Mouse (Mus musculus) megakaryocyte, adult 5-6 weeks (primary cell): ENCODE results near the gene Dnaaf3. TPM values are rescaled to one million over a fixed set of nuclear protein-coding genes. Genes with fewer than 3 reads are reported as not detected.
A peak's percentile ranks its signal among the peaks of the same experiment; 100 is the strongest.

Experiments used
- ATAC-seq: 2 replicates; pipeline ENCODE4 v1.8.0; 2016; ENCODE audit warnings: mild to moderate bottlenecking, inconsistent platforms; ENCODE audit not compliant: poor library complexity, severe bottlenecking
- total RNA-seq, 2 experiments: library from RNA; stranded (forward) in 1 of 2; stranded (reverse) in 1 of 2; fragments of 153-499, 151-499 nt in 1 of 2; fragments of 221-1000, 200-1000 nt in 1 of 2; gene quantifications; 2 replicates each; pipeline versions ENCODE4 v1.2.3 to v1.2.4; 2015 to 2017

Dnaaf3 gene
- total RNA-seq, 2 experiments from 2014 or later = 1.0 to 1.3 TPM

GRCm38 (mm10) chr7:4501558-4502397 lies 30.5 kb downstream of the Dnaaf3 start, which contains the start of gene Ppp1r12c:
Ppp1r12c (minus strand) TSS chr7:4501680.
- ATAC-seq = peak; percentile 80

DNA sequence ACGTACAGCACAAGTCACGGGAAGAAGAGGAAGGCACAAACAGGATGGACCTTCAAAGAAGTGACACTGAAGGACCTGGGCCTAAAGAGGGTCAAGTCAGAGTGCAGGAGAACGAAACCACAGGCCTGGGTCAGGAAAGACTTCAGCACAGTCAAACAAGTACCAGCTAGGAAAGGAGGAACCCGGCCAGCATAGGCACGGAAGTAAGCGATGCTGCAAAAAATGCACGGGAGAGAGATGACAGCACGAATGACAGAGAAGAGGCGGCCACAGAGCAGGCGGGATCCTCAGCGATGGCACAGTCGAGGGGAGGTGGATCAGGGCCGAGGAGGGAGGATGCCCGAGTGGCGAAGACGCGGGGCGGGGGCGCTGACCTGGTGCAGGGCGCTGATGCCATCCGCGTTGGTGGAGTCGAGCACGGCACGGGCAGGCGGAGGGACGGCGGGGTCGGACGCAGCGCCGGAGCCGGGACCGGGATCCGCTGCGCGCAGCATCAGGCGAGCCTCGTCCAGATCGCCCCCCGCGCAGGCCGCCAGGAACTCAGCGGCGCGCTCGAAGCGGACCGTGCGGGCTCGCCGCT lies 31.3 kb downstream of the Dnaaf3 start:
- peak; percentile 22 for ATAC-seq

DNA sequence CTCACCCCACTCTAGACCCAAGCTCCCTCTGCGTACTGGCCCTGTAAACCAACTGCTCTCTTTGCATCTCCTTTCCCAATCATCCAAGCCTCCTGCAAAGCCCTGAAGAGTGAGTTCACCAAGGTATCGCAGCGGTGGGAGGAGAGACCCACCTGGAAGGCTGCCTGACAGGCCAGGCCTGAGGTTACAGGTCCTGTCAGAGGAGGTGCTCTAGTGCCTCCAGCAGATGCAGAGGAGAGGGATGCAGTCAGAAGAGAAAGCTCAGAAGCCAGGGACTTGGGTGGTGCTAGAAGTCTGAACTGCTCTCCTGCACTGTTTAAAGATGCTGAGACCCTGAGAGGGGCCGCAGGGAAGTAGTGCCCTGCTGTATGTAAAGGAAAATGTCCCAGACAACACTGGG lies 33.2 kb downstream of the Dnaaf3 start:
- no peak for ATAC-seq

- ATAC-seq = no peak
Measured at GRCm38 (mm10) chr7:4498251-4498650, 34.0 kb downstream of the Dnaaf3 start.

- no peak for ATAC-seq
Measured at GRCm38 (mm10) chr7:4497271-4497903, 34.9 kb downstream of the Dnaaf3 start.

GRCm38 (mm10) chr7:4496468-4496867 lies 35.8 kb downstream of the Dnaaf3 start:
- no peak for ATAC-seq

DNA sequence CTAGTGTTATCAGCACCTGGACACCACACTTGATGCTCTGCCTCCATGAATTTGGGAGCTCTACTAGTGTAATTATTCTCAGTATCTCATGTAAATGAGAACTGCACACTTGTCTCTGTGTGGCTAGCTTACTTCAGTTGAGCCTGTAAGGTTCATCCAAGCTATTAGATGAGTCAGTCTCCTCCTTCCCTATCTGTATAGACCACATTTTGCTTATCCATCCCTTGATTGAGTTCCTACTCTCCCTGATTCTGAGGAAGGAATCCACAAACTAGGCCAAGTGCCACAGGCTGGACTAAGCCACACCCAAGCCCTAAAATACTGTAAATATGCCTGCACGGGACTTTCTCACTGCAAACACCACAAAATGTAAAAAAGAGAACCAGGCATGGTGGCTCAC lies 38.3 kb downstream of the Dnaaf3 start:
- ATAC-seq = no peak

DNA sequence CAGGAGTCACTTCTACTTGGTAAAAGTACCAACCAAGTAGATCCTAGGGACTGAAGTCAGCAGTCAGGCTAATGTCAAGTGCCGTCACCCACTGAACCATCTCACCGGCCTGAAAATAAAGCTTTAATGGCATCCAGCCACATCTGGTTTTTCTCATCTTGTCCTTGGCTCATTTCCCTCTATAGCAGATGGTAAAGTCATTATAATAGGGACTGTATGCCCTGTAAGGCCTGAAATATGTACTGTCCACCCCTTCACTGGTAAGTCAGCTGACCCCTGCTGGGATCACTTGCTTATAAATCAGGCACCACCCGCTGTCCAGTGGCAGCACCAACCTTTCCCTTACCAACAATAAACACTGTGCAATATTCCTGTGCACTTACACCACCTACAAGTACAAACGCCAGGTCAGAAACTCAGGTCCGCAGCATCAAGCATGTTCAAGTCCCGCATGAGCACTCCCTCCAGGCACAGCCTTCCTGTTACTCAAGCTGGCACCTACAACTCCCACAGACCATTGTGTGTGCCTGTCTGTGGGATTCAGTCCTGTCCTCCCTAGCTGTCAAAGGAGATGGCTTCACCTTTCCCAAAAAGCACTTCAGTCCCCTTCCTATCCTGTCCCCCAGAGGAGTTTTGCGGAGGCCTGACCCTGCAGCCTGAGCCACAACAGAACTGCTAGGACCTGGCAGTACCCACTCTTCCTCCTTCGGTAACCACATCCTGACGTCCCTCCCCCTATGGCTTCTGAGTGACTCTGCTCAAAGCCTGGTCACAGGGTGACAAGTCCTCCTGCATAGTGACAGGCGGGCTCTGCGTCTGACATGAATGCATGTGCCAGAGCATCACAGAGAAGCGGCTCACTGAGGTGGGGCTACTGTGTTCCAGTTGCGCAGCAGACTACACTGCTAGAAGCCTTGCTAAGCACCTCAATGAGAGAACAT lies 39.7 kb downstream of the Dnaaf3 start:
- ATAC-seq = peak; percentile 99

GRCm38 (mm10) chr7:4491308-4491707 lies 40.9 kb downstream of the Dnaaf3 start:
- no peak for ATAC-seq

GRCm38 (mm10) chr7:4482281-4482680 lies 50.0 kb downstream of the Dnaaf3 start:
- no peak for ATAC-seq

- peak; percentile 72 for ATAC-seq
Measured at GRCm38 (mm10) chr7:4479674-4480073, 52.6 kb downstream of the Dnaaf3 start.

- ATAC-seq = no peak
Measured at GRCm38 (mm10) chr7:4478796-4479291, 53.4 kb downstream of the Dnaaf3 start.

DNA sequence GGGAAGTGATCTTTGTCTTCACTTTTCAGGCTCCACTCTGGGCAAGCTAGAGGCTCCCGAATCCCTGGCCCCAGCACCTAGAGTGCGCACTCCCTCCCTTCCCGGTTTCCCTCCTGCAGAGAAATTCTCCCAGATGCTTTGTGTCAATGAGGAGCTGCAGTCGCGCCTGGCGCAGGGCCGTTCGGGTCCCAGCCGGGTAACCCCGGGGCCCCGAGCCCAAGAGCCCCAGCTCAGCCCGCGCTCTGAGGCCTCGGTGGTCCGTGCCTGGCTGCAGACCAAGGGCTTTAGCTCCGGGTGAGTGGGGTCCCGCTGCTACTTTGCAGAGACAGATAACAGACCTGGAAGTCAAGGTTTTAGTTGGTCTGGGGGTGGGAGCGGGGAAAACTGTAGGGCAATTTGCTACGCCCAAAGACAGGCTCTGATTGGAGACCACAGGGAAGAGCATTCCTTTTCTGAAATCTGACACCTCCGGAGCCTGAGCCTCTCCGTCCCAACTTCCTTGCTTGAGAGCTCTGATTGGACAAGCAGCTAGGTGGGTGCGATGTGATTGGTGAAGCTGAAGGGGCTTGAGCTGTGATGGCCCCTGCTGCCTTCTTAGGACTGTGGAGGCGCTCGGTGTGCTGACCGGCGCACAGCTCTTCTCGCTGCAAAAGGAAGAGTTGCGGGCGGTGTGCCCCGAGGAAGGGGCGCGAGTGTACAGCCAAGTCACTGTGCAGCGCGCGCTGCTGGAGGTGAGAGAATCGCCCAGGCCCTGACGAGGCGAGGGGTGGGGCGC lies 54.0 kb downstream of the Dnaaf3 start:
- ATAC-seq = peak; percentile 17; the same call in 1 of the 2 replicates

GRCm38 (mm10) chr7:4473940-4474339 lies 58.3 kb downstream of the Dnaaf3 start:
- ATAC-seq = no peak

Other genes with a start within 250 kb of the Dnaaf3 start
- 12.5 and 18.9 TPM in 2 replicates for gene Ncr1, start 194.7 kb downstream of the Dnaaf3 start, total RNA-seq (2015)
- 8.4 and 19.4 TPM in 2 replicates for gene Ncr1, start 194.7 kb downstream of the Dnaaf3 start, total RNA-seq (2017)
- gene Gp6, start 134.7 kb downstream of the Dnaaf3 start, total RNA-seq (2015) = 0.07 TPM in 1 of 2 replicates, not detected in the other
- 0.07 TPM in 1 of 2 replicates, not detected in the other for gene Gp6, start 134.7 kb downstream of the Dnaaf3 start, total RNA-seq (2017)
- 1.1 and 1.8 TPM in 2 replicates for gene Rdh13, start 86.8 kb downstream of the Dnaaf3 start, total RNA-seq (2015)
- 4.7 and 5.4 TPM in 2 replicates for gene Rdh13, start 86.8 kb downstream of the Dnaaf3 start, total RNA-seq (2017)
- gene Eps8l1, start 71.8 kb downstream of the Dnaaf3 start, total RNA-seq (2015) = 1.4 and 5.3 TPM in 2 replicates
- gene Eps8l1, start 71.8 kb downstream of the Dnaaf3 start, total RNA-seq (2017) = 4.5 and 5.1 TPM in 2 replicates
- gene Ppp1r12c, start 30.8 kb downstream of the Dnaaf3 start, total RNA-seq (2015) = 106 and 134 TPM in 2 replicates
- gene Ppp1r12c, start 30.8 kb downstream of the Dnaaf3 start, total RNA-seq (2017) = 146 and 169 TPM in 2 replicates
- 2.6 and 5.8 TPM in 2 replicates for gene Tnnt1, start 16.1 kb downstream of the Dnaaf3 start, total RNA-seq (2015)
- 8.6 and 13.4 TPM in 2 replicates for gene Tnnt1, start 16.1 kb downstream of the Dnaaf3 start, total RNA-seq (2017)
- gene Tnni3, start 8.2 kb downstream of the Dnaaf3 start, total RNA-seq (2015) = 5.1 and 8.8 TPM in 2 replicates
- 1.7 TPM in 1 of 2 replicates, not detected in the other for gene Tnni3, start 8.2 kb downstream of the Dnaaf3 start, total RNA-seq (2017)
- not detected in 2 replicates for gene Syt5, start 15.1 kb upstream of the Dnaaf3 start, total RNA-seq (2015)
- gene Syt5, start 15.1 kb upstream of the Dnaaf3 start, total RNA-seq (2017) = not detected in 2 replicates
- gene Ptprh, start 71.6 kb upstream of the Dnaaf3 start, total RNA-seq (2015) = not detected in 2 replicates
- gene Ptprh, start 71.6 kb upstream of the Dnaaf3 start, total RNA-seq (2017) = not detected in 2 replicates
- gene Tmem86b, start 99.0 kb upstream of the Dnaaf3 start, total RNA-seq (2015) = 8.9 and 10.7 TPM in 2 replicates
- gene Tmem86b, start 99.0 kb upstream of the Dnaaf3 start, total RNA-seq (2017) = 13.6 and 22.1 TPM in 2 replicates
- 71.1 and 72.6 TPM in 2 replicates for gene Ppp6r1, start 126.6 kb upstream of the Dnaaf3 start, total RNA-seq (2015)
- gene Ppp6r1, start 126.6 kb upstream of the Dnaaf3 start, total RNA-seq (2017) = 85.6 and 101 TPM in 2 replicates
- 12.7 and 16.9 TPM in 2 replicates for gene Hspbp1, start 152.6 kb upstream of the Dnaaf3 start, total RNA-seq (2015)
- 9.8 and 15.3 TPM in 2 replicates for gene Hspbp1, start 152.6 kb upstream of the Dnaaf3 start, total RNA-seq (2017)
- gene Brsk1, start 158.2 kb upstream of the Dnaaf3 start, total RNA-seq (2015) = not detected in 2 replicates
- gene Brsk1, start 158.2 kb upstream of the Dnaaf3 start, total RNA-seq (2017) = not detected in 2 replicates
- 11.4 and 13.3 TPM in 2 replicates for gene Tmem150b, start 192.8 kb upstream of the Dnaaf3 start, total RNA-seq (2015)
- 15.5 and 18.0 TPM in 2 replicates for gene Tmem150b, start 192.8 kb upstream of the Dnaaf3 start, total RNA-seq (2017)
- 32.4 and 38.4 TPM in 2 replicates for gene Kmt5c, start 207.7 kb upstream of the Dnaaf3 start, total RNA-seq (2015)
- 44.2 and 58.2 TPM in 2 replicates for gene Kmt5c, start 207.7 kb upstream of the Dnaaf3 start, total RNA-seq (2017)
- 29.5 and 32.4 TPM in 2 replicates for gene Cox6b2, start 220.6 kb upstream of the Dnaaf3 start, total RNA-seq (2015)
- gene Cox6b2, start 220.6 kb upstream of the Dnaaf3 start, total RNA-seq (2017) = 20.5 and 24.8 TPM in 2 replicates
- not detected in 2 replicates for gene Fam71e2, start 238.8 kb upstream of the Dnaaf3 start, total RNA-seq (2015)
- not detected in 2 replicates for gene Fam71e2, start 238.8 kb upstream of the Dnaaf3 start, total RNA-seq (2017)